Mouse (Mus musculus) CD4-positive helper T cell, adult 2 months (primary cell): Measurements from ENCODE around the gene Slc38a8.

Experiments used
- DNase-seq: peaks from one replicate; pipeline ENCODE4 v3.0.0-alpha.2; 2012; ENCODE audit warnings: low read depth, missing footprints, low spot score

Slc38a8 gene

DNA sequence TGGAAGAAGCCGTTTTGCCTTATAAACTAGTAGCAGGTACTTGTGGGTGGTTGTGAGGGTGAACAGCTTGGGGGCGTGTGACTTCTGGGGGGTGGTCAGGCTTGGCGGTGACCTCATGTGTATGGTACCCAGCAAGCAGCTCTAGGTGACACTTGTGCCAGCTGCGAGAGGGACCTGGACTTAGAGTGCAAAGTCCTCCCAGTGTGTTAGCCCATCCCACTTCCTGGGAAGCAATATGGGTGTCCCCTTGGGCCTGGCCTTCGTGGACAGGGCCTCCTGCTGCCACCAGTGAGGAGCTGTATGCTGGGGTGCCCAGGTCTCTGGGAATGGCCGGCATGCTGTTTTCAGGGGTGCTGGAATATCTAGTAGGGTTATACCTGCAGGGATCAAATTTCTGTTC, 62.6 kb downstream of the Slc38a8 start:
- DNase-seq: no peak

DNA sequence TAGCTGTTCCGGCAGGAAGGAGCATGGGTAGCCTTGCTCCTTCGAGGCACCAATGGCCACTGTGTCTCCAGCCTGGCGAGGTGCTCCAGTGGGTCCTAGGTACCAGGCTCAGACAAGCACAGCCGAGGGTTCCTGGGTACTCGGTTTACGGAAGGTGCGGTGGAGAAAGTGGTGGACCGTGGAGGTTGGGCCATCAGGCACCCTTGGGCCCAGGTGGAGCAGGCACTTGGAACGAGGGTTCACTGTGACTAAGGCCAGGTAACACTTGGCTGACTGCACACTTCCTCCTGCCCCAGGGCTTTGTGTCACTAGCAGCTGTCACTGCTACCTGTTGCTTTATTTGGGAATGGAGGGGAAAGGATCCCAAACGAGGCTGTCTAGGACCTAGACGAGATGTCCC, 64.0 kb downstream of the Slc38a8 start:
- DNase-seq: no peak

GRCm38 (mm10) chr8:119436933-119437332, 64.6 kb downstream of the Slc38a8 start:
- DNase-seq: peak; percentile 41

DNA sequence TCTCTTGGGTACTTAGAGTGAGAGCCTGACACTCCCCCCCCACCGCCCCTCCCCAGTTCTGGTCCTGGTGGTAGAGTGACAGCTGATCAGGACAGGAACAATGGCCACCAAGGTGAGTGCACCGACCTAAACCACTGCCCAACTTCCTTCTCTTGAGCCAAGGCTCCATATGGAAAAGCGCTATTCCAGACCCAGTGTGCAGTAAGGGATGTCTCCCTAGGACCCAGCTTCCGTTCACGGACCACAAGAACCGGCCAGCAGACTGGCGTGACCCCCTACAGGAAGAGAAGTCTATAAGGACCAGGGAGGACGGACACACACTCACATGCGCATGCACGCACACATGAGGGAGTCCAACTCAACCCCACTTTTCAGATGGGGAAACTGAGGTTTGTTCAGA, 65.2 kb downstream of the Slc38a8 start:
- DNase-seq: no peak

GRCm38 (mm10) chr8:119435527-119435926, 66.0 kb downstream of the Slc38a8 start:
- DNase-seq: no peak

DNA sequence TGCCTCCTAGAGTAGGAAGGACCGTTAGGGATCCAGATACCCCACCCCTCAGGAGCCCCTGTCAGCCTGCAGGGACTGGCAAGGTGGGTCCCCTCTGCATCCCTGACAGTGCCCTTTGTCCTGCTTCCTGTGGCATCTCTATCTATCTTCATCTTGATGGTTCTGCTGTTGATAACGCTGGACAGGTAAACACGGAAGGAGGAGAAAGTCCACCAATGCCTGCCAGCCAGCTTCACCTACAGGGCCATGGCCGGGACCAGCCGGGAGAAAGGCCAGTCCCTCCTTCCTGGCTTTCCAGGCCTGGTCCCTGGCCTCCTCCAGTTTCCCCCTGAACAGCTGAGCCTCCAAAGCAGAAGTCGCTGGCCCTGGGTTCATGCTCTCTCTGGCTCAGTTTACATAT, 66.9 kb downstream of the Slc38a8 start:
- no peak for DNase-seq

DNA sequence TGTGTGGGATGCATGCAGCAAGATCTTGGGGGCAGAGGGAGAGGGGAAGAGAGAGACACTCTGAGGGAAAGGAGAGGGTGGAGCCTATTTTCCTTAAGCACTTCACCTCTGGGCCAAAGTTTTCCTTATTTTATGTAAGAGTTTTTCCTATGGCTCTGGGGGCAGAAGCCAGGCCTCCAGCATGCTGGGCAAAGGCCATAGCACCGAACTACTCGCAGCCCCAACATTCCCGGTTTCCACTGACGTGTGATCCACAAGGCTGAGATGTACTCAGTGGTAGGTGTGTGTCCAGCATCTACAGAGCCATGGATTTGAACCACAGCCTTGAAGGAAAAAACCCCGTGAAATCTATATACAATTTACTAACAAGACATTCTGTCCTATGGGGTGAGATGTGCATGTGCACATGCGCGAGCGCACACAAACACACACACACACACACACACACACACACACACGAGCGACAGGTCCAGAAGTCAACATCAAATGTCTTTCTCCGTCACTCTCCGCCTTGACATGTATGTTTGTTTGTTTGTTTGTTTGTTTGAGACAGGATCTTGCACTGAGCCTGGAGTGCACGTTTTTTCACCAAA, 67.8 kb downstream of the Slc38a8 start, which contains the start of gene Osgin1:
TSS of gene Osgin1 (plus strand) at position 543 of the 593 bp plus-strand sequence.
- DNase-seq: no peak

DNA sequence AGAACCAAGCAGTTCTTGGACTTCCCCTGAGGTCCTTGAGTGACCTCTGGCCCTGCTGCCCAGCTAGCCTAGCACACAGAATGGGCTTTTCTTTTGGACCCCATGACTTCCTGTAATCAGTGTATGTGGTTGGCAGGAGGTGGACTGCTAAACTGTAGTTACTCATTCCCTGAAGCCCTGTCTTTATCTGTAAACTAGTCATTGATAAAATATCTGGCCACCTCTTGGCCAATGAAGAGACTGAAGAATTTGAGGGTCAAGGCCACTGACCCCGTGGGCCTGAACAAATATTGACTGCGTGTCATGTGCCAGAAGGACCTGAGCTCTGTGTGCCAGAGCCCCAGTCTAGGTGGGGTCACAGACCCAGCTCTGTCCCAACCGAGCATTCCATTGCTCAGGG, 69.1 kb downstream of the Slc38a8 start:
- no peak for DNase-seq

DNA sequence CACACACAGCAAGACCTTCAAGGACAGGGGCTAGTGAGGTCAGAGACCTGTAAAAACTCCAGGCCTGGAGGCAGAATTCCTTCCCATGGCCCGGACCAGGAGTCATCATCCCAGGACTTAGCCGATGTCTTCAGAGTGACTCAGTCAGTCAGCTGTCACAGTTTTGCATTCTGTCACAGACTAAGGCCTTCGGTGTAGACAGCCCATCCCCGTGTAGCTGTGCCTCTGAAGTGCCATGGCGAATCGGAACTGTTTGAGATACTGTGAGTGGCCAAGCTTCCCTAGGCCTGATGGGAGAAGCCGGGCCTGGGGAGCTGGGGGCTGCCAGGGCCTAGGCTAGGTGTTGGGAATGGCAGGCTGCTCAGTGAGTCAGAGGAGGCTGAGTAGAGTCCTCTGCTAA, 70.8 kb downstream of the Slc38a8 start:
- DNase-seq: no peak

DNA sequence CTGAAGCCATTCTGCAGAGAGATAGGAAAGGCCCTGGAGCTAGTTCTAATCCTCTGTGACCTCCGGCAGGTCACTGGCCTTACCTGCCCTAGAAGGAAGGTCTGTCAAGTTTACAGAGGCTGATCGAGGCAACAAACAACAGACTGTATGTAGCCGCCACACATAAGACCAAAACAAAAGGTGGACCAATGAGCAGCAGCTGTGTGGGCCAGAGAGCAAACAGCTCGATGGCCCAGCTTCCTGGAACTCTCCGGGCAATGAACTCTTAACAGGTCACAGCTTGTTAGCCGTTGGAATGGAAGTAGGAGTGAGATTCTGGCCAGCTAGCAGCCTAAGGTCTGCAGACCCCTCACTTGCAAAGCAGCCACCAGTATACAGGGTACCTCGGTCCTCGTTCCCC, 71.2 kb downstream of the Slc38a8 start:
- no peak for DNase-seq
